Comparison of ENCODE assay signal across 13 mouse cellular contexts in the genomic region with DNA sequence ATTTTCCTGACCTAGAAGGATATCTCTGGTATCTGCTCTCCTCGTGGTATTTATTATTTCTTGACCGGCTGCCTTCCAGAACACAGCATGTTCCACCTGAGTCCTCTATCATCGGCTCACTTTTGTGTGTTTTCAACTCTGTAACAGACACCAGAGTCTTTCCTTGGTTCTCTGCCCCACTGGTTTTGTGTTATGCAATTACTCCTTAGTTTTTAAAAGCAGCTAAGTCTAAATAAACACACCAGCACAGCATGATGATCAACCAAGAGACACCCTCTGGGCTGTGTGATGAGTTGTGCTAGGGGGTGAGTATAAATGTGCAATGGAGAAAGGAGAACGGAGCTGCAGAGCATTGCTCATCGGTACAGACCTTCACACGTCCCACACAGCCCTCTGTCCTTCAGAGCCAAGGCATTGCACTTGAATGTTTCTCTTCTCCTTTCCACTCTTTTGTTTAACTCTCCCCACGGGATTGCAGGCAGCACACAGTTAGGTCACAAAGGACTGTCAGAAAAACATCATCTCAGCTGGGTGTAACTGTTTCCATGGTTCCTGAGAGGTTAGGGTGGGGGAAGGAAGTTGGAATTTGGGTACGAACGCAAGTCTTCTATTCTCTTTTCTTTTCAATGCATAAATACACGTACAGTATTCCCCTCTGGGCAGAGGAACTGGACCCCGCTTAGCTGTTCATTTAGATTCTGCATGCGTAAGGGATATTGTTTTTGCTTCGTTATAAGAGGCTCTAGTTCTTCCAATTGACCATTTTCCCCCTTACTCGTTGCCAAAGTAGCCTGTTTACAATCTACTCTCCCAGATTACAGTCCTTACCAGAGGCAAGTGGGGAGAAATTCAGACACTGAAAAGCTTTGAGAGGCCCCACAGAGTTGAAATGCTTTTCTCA. TPM values are rescaled to one million over a fixed set of nuclear protein-coding genes. Genes with fewer than 3 reads are reported as not detected.
A peak's percentile ranks its signal among the peaks of the same experiment; 100 is the strongest.
DNase-seq lines count a peak whose midpoint lies in the region; ATAC-seq lines count a peak whose summit lies in the region.
"Had no signal": no experiment of that assay in that cellular context is flagged by ENCODE, and none has a peak within 500 bp of the region (broad histone marks: within the 10 kb centered on the region; RNA-seq: fewer than 3 reads in every experiment).

No protein-coding gene starts in this region.

- H3K4me1 ChIP-seq in neural tube, embryonic 12.5 days: peaks cover 15% of the 10 kb centered on the region
- peaks cover 14% of the 10 kb centered on the region for H3K4me1 ChIP-seq in forebrain, embryonic 14.5 days (ENCODE audit: control insufficient read depth, insufficient read depth, low read length)
- peaks cover 26% of the 10 kb centered on the region for H3K4me1 ChIP-seq in limb, embryonic 13.5 days
- H3K4me1 ChIP-seq: liver, embryonic 15.5 days had no signal

- no peak overlapping the region for H3K27ac ChIP-seq in neural tube, embryonic 12.5 days
- no peak overlapping the region for H3K27ac ChIP-seq in forebrain, embryonic 14.5 days (ENCODE audit: low read depth, low read length)
- H3K27ac ChIP-seq in limb, embryonic 13.5 days: peak overlapping the region; percentile 52; the same call in 1 of the 2 replicates
- H3K27ac ChIP-seq: left cerebral cortex, adult 2 months; liver, embryonic 15.5 days had no signal

- 48% methylated on average over 14 of the region's 14 CpGs for WGBS in neural tube, embryonic 12.5 days
- WGBS in forebrain, embryonic 14.5 days: 25% methylated on average over 14 of the region's 14 CpGs
- 61% methylated on average over 14 of the region's 14 CpGs for WGBS in limb, embryonic 13.5 days

- no peaks in the 10 kb centered on the region for H3K36me3 ChIP-seq in neural tube, embryonic 12.5 days
- H3K36me3 ChIP-seq in forebrain, embryonic 14.5 days (ENCODE audit: control insufficient read depth, insufficient read depth, low read length): no peaks in the 10 kb centered on the region
- peaks cover 11% of the 10 kb centered on the region for H3K36me3 ChIP-seq in limb, embryonic 13.5 days
- H3K36me3 ChIP-seq: liver, embryonic 15.5 days had no signal

- H3K27me3 ChIP-seq in neural tube, embryonic 12.5 days (replicated peaks): no peaks in the 10 kb centered on the region
- H3K27me3 ChIP-seq in forebrain, embryonic 14.5 days (replicated peaks; ENCODE audit: control insufficient read depth, insufficient read depth, low read length): no peaks in the 10 kb centered on the region
- H3K27me3 ChIP-seq in limb, embryonic 13.5 days: no peaks in the 10 kb centered on the region
- H3K27me3 ChIP-seq: liver, embryonic 15.5 days had no signal

- H3K4me3 ChIP-seq in neural tube, embryonic 12.5 days: no peak overlapping the region
- H3K4me3 ChIP-seq in forebrain, embryonic 14.5 days (ENCODE audit: low read depth, low read length): no peak overlapping the region
- no peak overlapping the region for H3K4me3 ChIP-seq in limb, embryonic 13.5 days
- H3K4me3 ChIP-seq: left cerebral cortex, adult 2 months; liver, embryonic 15.5 days had no signal

- no peak for DNase-seq in neural tube, embryonic 10.5 days (ENCODE audit: extremely low spot score, low spot score)
- peak; percentile 68 for DNase-seq in forebrain, embryonic 14.5 days (ENCODE audit: low spot score)
- DNase-seq in telencephalon, adult 2 months (ENCODE audit: low read depth, low spot score): peak; percentile 47
- no peak for DNase-seq in ovary, postnatal 14 days (ENCODE audit: low spot score)
- no peak for DNase-seq in ovary, adult 18-20 months (ENCODE audit: low spot score)
- DNase-seq: heart, adult 18-20 months; heart, postnatal 36 days; thymus, postnatal 14 days had no signal

- H3K9ac ChIP-seq in neural tube, embryonic 12.5 days: no peak overlapping the region
- no peak overlapping the region; the same call in 1 of the 2 replicates for H3K9ac ChIP-seq in forebrain, embryonic 14.5 days (ENCODE audit: low read length)
- H3K9ac ChIP-seq in limb, embryonic 13.5 days: no peak overlapping the region
- H3K9ac ChIP-seq: liver, embryonic 15.5 days had no signal

- H3K4me2 ChIP-seq in neural tube, embryonic 12.5 days (replicated peaks): peak overlapping the region; percentile 12; the same call in 1 of the 2 replicates
- H3K4me2 ChIP-seq in forebrain, embryonic 14.5 days (ENCODE audit: low read length): 0 out of 2 replicates have a peak overlapping the region, but pooled peaks have one; percentile 5
- 0 out of 2 replicates have a peak overlapping the region, but pooled peaks have one; percentile 7 for H3K4me2 ChIP-seq in limb, embryonic 13.5 days (replicated peaks)
- H3K4me2 ChIP-seq: liver, embryonic 15.5 days had no signal

- H3K9me3 ChIP-seq in neural tube, embryonic 12.5 days: no peaks in the 10 kb centered on the region
- H3K9me3 ChIP-seq in forebrain, embryonic 14.5 days (replicated peaks; ENCODE audit: control insufficient read depth, low read length): no peaks in the 10 kb centered on the region
- no peaks in the 10 kb centered on the region for H3K9me3 ChIP-seq in limb, embryonic 13.5 days
- H3K9me3 ChIP-seq: liver, embryonic 15.5 days had no signal

- no peak for ATAC-seq in neural tube, embryonic 12.5 days (ENCODE audit: low FRiP score, low read depth)
- peak; percentile 32; the same call in 1 of the 2 replicates for ATAC-seq in forebrain, embryonic 14.5 days
- no peak for ATAC-seq in limb, embryonic 13.5 days (ENCODE audit: low FRiP score, low read depth)
- ATAC-seq: activated CD4-positive, CD25-positive, alpha-beta regulatory T cell, adult 4 months had no signal

RNA-seq across cellular contexts. Expression of gene Cd83, which starts 22.0 kb away (rescaled TPM):
- 19.3 and 20.9 TPM in 2 replicates for polyA plus RNA-seq in neural tube, embryonic 12.5 days (2016; fragmentation: Nextera tagmentation; extraction: Ambion mirVana)
- polyA plus RNA-seq in forebrain, embryonic 14.5 days (2014; fragmentation: Nextera tagmentation; extraction: Ambion mirVana): 9.1 and 9.2 TPM in 2 replicates
- 27.0 and 28.4 TPM in 2 replicates for polyA plus RNA-seq in limb, embryonic 13.5 days (2015; fragmentation: Nextera tagmentation; extraction: Ambion mirVana)

Comparison
In these comparisons a context has a peak if more than half of its experiments do, and no peak if none do; other contexts are left out.
1. DNase-seq: peak in forebrain, embryonic 14.5 days (single experiment) and telencephalon, adult 2 months (single experiment); none in neural tube, embryonic 10.5 days (single experiment), ovary, postnatal 14 days (single experiment) and ovary, adult 18-20 months (single experiment).
2. Peak in every context shown above with its lines, with median percentiles within 50 percentile points of each other: H3K4me2 ChIP-seq.